Mouse (Mus musculus) liver, embryonic 11.5 days (tissue): Measurements from ENCODE around the gene Cd160. TPM values are rescaled to one million over a fixed set of nuclear protein-coding genes. Genes with fewer than 3 reads are reported as not detected.

Experiments used
- ATAC-seq: fragments of 200-750 bp; cut with Nextera tagmentation; replicated peaks from 2 replicates; pipeline ENCODE4 v1.8.0; 2017; ENCODE audit warnings: moderate number of reproducible peaks, mild to moderate bottlenecking, moderate TSS enrichment, moderate library complexity; ENCODE audit not compliant: low FRiP score
- DNase-seq: peaks from one replicate; pipeline ENCODE4 v3.0.0-alpha.2; 2017; ENCODE audit warnings: low spot score
- H3K27ac ChIP-seq: fragments of 300-500 bp; sonication (generic); 2 replicates; pipeline ENCODE4 v1.5.1; 2014; ENCODE audit warnings: mild to moderate bottlenecking, low read depth, low read length, control low read depth
- H3K27me3 ChIP-seq: fragments of 300-500 bp; sonication (generic); replicated peaks from 2 replicates; pipeline ENCODE4 v1.6.1; 2014; ENCODE audit warnings: low read length, mixed read lengths; ENCODE audit not compliant: control insufficient read depth, insufficient read depth
- H3K36me3 ChIP-seq: fragments of 300-500 bp; sonication (generic); 2 replicates; pipeline ENCODE4 v1.6.1; 2014; ENCODE audit warnings: mild to moderate bottlenecking, low read length, moderate library complexity, mixed read lengths; ENCODE audit not compliant: control insufficient read depth, insufficient read depth
- H3K4me1 ChIP-seq: fragments of 300-500 bp; sonication (generic); replicated peaks from 2 replicates; pipeline ENCODE4 v1.6.1; 2014; ENCODE audit warnings: low read length, mixed read lengths; ENCODE audit not compliant: control insufficient read depth, insufficient read depth
- H3K4me2 ChIP-seq: fragments of 300-500 bp; sonication (generic); 2 replicates; pipeline ENCODE4 v1.6.1; 2014; ENCODE audit warnings: mild to moderate bottlenecking, control low read depth, moderate library complexity
- H3K4me3 ChIP-seq: fragments of 300-500 bp; sonication (generic); 2 replicates; pipeline ENCODE4 v1.5.1; 2014; ENCODE audit warnings: low read depth, low read length, control low read depth
- H3K9ac ChIP-seq: fragments of 300-500 bp; sonication (generic); 2 replicates; pipeline ENCODE4 v1.6.1; 2014; ENCODE audit warnings: low read depth, low read length, control low read depth
- H3K9me3 ChIP-seq: fragments of 300-500 bp; sonication (generic); 2 replicates; pipeline ENCODE4 v1.6.1; 2016; ENCODE audit warnings: low read length, inconsistent platforms, mixed read lengths; ENCODE audit not compliant: control insufficient read depth
- WGBS: fragments of 180-500 bp; shearing (Covaris S2); extraction: QIAGEN DNeasy Blood & Tissue Kit; methylation state at CpG from one replicate; pipeline ENCODE4 v1.1.7; 2014; 5-methylcytosine and 5-hydroxymethylcytosine counted together
- polyA plus RNA-seq: library from polyadenylated mRNA; unstranded; fragments of >200 nt; fragmentation: Nextera tagmentation; extraction: Ambion mirVana; gene quantifications from 2 replicates; pipeline ENCODE4 v1.2.1, GENCODE M21; 2014

Gene Cd160
- 0.12 and 0.19 TPM in 2 replicates for polyA plus RNA-seq

- ATAC-seq (no peak), DNase-seq (no peak)
- no peak within 1 kb of the TSS for H3K9ac ChIP-seq
- 68% methylated on average over 1 of the region's 1 CpGs for WGBS
- H3K27ac ChIP-seq: no peak within 1 kb of the TSS
- no peaks in the 10 kb centered on the region for H3K36me3 ChIP-seq
- no peaks in the 10 kb centered on the region for H3K27me3 ChIP-seq
- peak within 1 kb of the TSS; percentile 4; the same call in 1 of the 2 replicates for H3K4me2 ChIP-seq
- no peaks in the 10 kb centered on the region for H3K4me1 ChIP-seq
- H3K9me3 ChIP-seq: no peaks in the 10 kb centered on the region
- H3K4me3 ChIP-seq: no peak within 1 kb of the TSS
Observed at GRCm38 (mm10) chr3:96828984-96829383, at the start of gene Cd160, which contains the start of gene Pdzk1. Gene Cd160, minus strand, starts transcription at chr3:96829351. Gene Pdzk1, plus strand, starts transcription at chr3:96829284.

GRCm38 (mm10) chr3:96874808-96875571 is 45.8 kb upstream of the Cd160 start:
- no peak overlapping the region for H3K9ac ChIP-seq
- no peak for ATAC-seq
- H3K27me3 ChIP-seq: no peaks in the 10 kb centered on the region
- no peaks in the 10 kb centered on the region for H3K9me3 ChIP-seq
- H3K36me3 ChIP-seq: peaks cover 23% of the 10 kb centered on the region
- DNase-seq: no peak
- no peak overlapping the region for H3K4me2 ChIP-seq
- no peaks in the 10 kb centered on the region for H3K4me1 ChIP-seq
- no peak overlapping the region for H3K27ac ChIP-seq
- H3K4me3 ChIP-seq: no peak overlapping the region
- WGBS: 81% methylated on average over 7 of the region's 7 CpGs

DNA sequence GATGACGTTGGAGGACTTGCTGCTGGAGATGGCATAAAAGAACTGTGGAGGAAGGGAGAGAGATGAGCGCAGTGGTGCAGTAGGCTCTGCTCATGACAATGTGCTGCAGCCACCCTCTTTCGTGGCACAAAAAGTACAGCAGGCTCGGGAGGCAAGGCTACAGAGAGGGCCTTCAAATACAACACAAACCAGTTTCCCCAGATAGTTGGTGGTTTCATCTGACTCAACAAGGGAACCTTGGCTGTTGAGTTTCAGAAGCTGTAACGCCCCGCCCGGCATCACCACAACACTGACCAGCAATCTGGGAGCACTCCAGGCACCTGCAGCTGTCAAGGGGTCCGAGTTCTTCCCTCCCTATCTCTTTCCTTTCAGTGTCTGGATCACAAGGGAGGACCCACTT is 43.4 kb upstream of the Cd160 start:
- Histone ChIP-seq H3K4me3 (no peak overlapping the region), H3K4me1 (no peaks in the 10 kb centered on the region), H3K4me2 (no peak overlapping the region), H3K36me3 (peaks cover 26% of the 10 kb centered on the region; the same call in 1 of the 2 replicates), H3K27me3 (no peaks in the 10 kb centered on the region), H3K9me3 (no peaks in the 10 kb centered on the region), H3K9ac (no peak overlapping the region), H3K27ac (no peak overlapping the region)
- 92% methylated on average over 8 of the region's 8 CpGs for WGBS
- no peak for ATAC-seq
- no peak for DNase-seq

GRCm38 (mm10) chr3:96871070-96871469 is 41.9 kb upstream of the Cd160 start:
- no peak for ATAC-seq
- no peaks in the 10 kb centered on the region for H3K27me3 ChIP-seq

DNA sequence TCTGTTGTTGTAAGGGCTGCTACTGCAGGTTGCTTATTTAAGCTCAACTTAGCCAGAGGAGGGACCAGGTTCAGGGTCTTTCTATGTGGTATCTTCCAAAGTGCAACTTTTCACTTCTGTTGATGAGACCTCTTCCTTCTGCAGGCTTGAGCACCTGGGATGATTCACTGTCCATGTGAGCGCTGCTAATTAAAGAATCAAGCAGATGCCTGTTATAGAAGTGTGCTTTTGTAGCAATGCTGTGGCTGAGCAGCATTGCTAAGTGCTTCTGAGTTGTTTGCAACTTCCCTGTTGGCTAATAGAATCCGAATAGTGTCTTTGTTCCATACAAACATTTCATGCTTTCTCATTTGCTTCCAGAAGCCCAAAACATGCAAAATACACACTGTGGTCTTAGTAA is 41.1 kb upstream of the Cd160 start:
- ATAC-seq (no peak), DNase-seq (no peak)
- H3K4me1 ChIP-seq: no peaks in the 10 kb centered on the region
- H3K4me3 ChIP-seq: no peak overlapping the region
- H3K9me3 ChIP-seq: no peaks in the 10 kb centered on the region
- whole genome bisulfite sequencing: 88% methylated on average over 2 of the region's 2 CpGs
- H3K36me3 ChIP-seq: peaks cover 22% of the 10 kb centered on the region; the same call in 1 of the 2 replicates
- H3K9ac ChIP-seq: no peak overlapping the region
- H3K27ac ChIP-seq: no peak overlapping the region
- H3K27me3 ChIP-seq: no peaks in the 10 kb centered on the region
- no peak overlapping the region for H3K4me2 ChIP-seq

More at GRCm38 (mm10) chr3:96871070-96871469, 41.9 kb upstream of the Cd160 start:
- Histone ChIP-seq H3K36me3 (peaks cover 26% of the 10 kb centered on the region; the same call in 1 of the 2 replicates), H3K27ac (no peak overlapping the region), H3K9me3 (no peaks in the 10 kb centered on the region), H3K9ac (no peak overlapping the region), H3K4me1 (no peaks in the 10 kb centered on the region), H3K4me2 (no peak overlapping the region), H3K4me3 (no peak overlapping the region)
- DNase-seq: no peak
- WGBS: 83% methylated on average over 8 of the region's 8 CpGs

DNA sequence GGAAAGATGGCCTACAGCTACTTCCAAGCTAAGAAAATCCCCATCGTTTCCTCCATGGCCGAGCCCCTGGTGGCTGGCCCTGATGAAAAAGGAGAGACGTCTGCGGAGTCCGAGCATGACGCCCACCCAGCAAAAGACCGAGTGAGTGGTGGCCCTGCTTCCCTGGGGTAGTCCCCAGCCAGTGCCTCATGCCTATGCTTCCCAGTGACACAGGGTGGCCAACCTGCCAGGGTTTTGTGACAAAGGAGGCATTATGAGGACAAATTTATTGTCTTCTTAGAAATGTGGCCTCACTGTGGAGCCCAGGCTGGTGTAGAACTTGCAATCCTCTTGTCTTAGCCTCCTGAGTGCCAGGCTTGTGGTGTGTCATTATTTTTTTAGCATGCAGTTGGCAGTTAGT is 39.9 kb upstream of the Cd160 start:
- 92% methylated on average over 7 of the region's 7 CpGs for WGBS
- no peak overlapping the region for H3K4me3 ChIP-seq
- no peak overlapping the region for H3K9ac ChIP-seq
- H3K36me3 ChIP-seq: peaks cover 16% of the 10 kb centered on the region; the same call in 1 of the 2 replicates
- H3K27ac ChIP-seq: no peak overlapping the region
- H3K4me2 ChIP-seq: no peak overlapping the region
- H3K4me1 ChIP-seq: no peaks in the 10 kb centered on the region
- ATAC-seq (no peak), DNase-seq (no peak)
- H3K27me3 ChIP-seq: no peaks in the 10 kb centered on the region
- no peaks in the 10 kb centered on the region for H3K9me3 ChIP-seq

GRCm38 (mm10) chr3:96868566-96868965 is 39.4 kb upstream of the Cd160 start:
- Histone ChIP-seq H3K27me3 (no peaks in the 10 kb centered on the region), H3K4me2 (no peak overlapping the region), H3K36me3 (peaks cover 16% of the 10 kb centered on the region; the same call in 1 of the 2 replicates), H3K4me1 (no peaks in the 10 kb centered on the region), H3K9ac (no peak overlapping the region), H3K9me3 (no peaks in the 10 kb centered on the region), H3K4me3 (no peak overlapping the region), H3K27ac (no peak overlapping the region)
- 95% methylated on average over 8 of the region's 8 CpGs for WGBS
- no peak for ATAC-seq
- DNase-seq: no peak

- no peaks in the 10 kb centered on the region for H3K27me3 ChIP-seq
- peaks cover 16% of the 10 kb centered on the region; the same call in 1 of the 2 replicates for H3K36me3 ChIP-seq
- ATAC-seq: no peak
- H3K27ac ChIP-seq: no peak overlapping the region
- 95% methylated on average over 3 of the region's 3 CpGs for WGBS
- no peak overlapping the region for H3K4me2 ChIP-seq
- no peak overlapping the region for H3K4me3 ChIP-seq
- no peaks in the 10 kb centered on the region for H3K4me1 ChIP-seq
- no peaks in the 10 kb centered on the region for H3K9me3 ChIP-seq
- H3K9ac ChIP-seq: no peak overlapping the region
- DNase-seq: no peak
Observed at GRCm38 (mm10) chr3:96867863-96868262, 38.7 kb upstream of the Cd160 start.

GRCm38 (mm10) chr3:96860498-96860897 is 31.3 kb upstream of the Cd160 start:
- no peaks in the 10 kb centered on the region for H3K36me3 ChIP-seq
- no peak overlapping the region for H3K9ac ChIP-seq
- DNase-seq (no peak), ATAC-seq (no peak)
- 90% methylated on average over 5 of the region's 5 CpGs for WGBS
- no peak overlapping the region for H3K27ac ChIP-seq
- H3K4me2 ChIP-seq: no peak overlapping the region
- H3K4me3 ChIP-seq: no peak overlapping the region
- H3K4me1 ChIP-seq: no peaks in the 10 kb centered on the region
- no peaks in the 10 kb centered on the region for H3K27me3 ChIP-seq
- H3K9me3 ChIP-seq: no peaks in the 10 kb centered on the region
